17 mouse cellular contexts compared by ENCODE assay signal in the genomic region with DNA sequence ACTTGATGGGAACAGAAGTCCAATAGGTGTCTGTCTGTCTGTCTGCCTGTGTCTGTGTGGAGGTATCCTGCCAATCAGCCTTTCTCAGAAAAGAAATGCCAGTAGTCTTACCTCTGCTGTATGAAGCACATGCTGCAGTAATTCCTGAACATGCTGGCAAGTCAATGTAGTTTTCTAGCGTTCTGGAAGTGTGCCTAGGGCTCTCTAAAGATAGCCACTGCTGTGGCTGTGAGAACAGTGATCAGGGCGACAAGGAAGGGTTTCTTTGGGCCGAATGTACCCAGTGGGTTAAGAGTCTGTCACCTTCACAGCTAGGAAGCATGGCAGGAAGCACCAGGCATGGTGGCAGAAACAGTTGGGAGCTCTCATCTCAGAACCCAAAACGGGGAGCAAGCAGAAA. TPM values are rescaled to one million over a fixed set of nuclear protein-coding genes. Genes with fewer than 3 reads are reported as not detected.
DNase-seq lines count a peak whose midpoint lies in the region; ATAC-seq and TF ChIP-seq lines count a peak whose summit lies in the region.
"Had no signal": no experiment of that assay in that cellular context is flagged by ENCODE, and none has a peak within 500 bp of the region (broad histone marks: within the 10 kb centered on the region; RNA-seq: fewer than 3 reads in every experiment).

No protein-coding gene starts in this region.

- H3K27me3 ChIP-seq in forebrain, embryonic 10.5 days (ENCODE audit: poor library complexity, severe bottlenecking): no peaks in the 10 kb centered on the region
- no peaks in the 10 kb centered on the region for H3K27me3 ChIP-seq in forebrain, embryonic 11.5 days (ENCODE audit: control insufficient read depth, insufficient read depth, low read length)
- no peaks in the 10 kb centered on the region for H3K27me3 ChIP-seq in intestine, embryonic 14.5 days (replicated peaks; ENCODE audit: control insufficient read depth, insufficient read depth, low read length)
- no peaks in the 10 kb centered on the region for H3K27me3 ChIP-seq in intestine, postnatal 0 days (replicated peaks; ENCODE audit: control insufficient read depth, insufficient read depth, low read length)
- no peaks in the 10 kb centered on the region for H3K27me3 ChIP-seq in heart, embryonic 16.5 days (ENCODE audit: control insufficient read depth, insufficient read depth, low read length)
- H3K27me3 ChIP-seq: lung, embryonic 15.5 days; neural tube, embryonic 13.5 days had no signal

- H3K4me3 ChIP-seq in forebrain, embryonic 10.5 days: no peak overlapping the region
- H3K4me3 ChIP-seq in forebrain, embryonic 11.5 days (ENCODE audit: low read depth, low read length): no peak overlapping the region
- H3K4me3 ChIP-seq in intestine, embryonic 14.5 days (ENCODE audit: low read depth, low read length): no peak overlapping the region
- H3K4me3 ChIP-seq in intestine, postnatal 0 days (ENCODE audit: low read depth, low read length): no peak overlapping the region
- no peak overlapping the region for H3K4me3 ChIP-seq in heart, embryonic 16.5 days (ENCODE audit: low read length)
- H3K4me3 ChIP-seq: lung, embryonic 15.5 days; neural tube, embryonic 13.5 days had no signal

- peaks cover 91% of the 10 kb centered on the region for H3K36me3 ChIP-seq in forebrain, embryonic 10.5 days (replicated peaks)
- H3K36me3 ChIP-seq in forebrain, embryonic 11.5 days (ENCODE audit: control insufficient read depth, insufficient read depth, low read length): peaks cover 8% of the 10 kb centered on the region; the same call in 1 of the 2 replicates
- peaks cover 56% of the 10 kb centered on the region for H3K36me3 ChIP-seq in intestine, embryonic 14.5 days (ENCODE audit: control insufficient read depth, insufficient read depth, low read length)
- H3K36me3 ChIP-seq in intestine, postnatal 0 days (ENCODE audit: control insufficient read depth, insufficient read depth): peaks cover 43% of the 10 kb centered on the region
- H3K36me3 ChIP-seq in heart, embryonic 16.5 days (ENCODE audit: control insufficient read depth, insufficient read depth): peaks cover 27% of the 10 kb centered on the region

- H3K4me2 ChIP-seq in forebrain, embryonic 11.5 days (ENCODE audit: low read depth, low read length, severe bottlenecking): no peak overlapping the region
- no peak overlapping the region for H3K4me2 ChIP-seq in intestine, embryonic 14.5 days (ENCODE audit: low read length)
- H3K4me2 ChIP-seq in intestine, postnatal 0 days (replicated peaks; ENCODE audit: low read depth): no peak overlapping the region
- H3K4me2 ChIP-seq in heart, embryonic 16.5 days (ENCODE audit: low read depth, low read length): no peak overlapping the region
- H3K4me2 ChIP-seq: liver, embryonic 11.5 days; lung, embryonic 15.5 days; neural tube, embryonic 13.5 days had no signal

- TF ChIP-seq CTCF in intestine, postnatal 0 days (IDR thresholded peaks at IDR 0.05; ENCODE audit: low read depth): no peak

- no peaks in the 10 kb centered on the region for H3K4me1 ChIP-seq in forebrain, embryonic 10.5 days
- no peaks in the 10 kb centered on the region for H3K4me1 ChIP-seq in forebrain, embryonic 11.5 days (replicated peaks; ENCODE audit: control insufficient read depth, insufficient read depth, low read length)
- H3K4me1 ChIP-seq in intestine, embryonic 14.5 days (replicated peaks; ENCODE audit: control insufficient read depth, insufficient read depth, low read length): no peaks in the 10 kb centered on the region
- no peaks in the 10 kb centered on the region for H3K4me1 ChIP-seq in intestine, postnatal 0 days (replicated peaks; ENCODE audit: control insufficient read depth, insufficient read depth, low read length)
- H3K4me1 ChIP-seq in heart, embryonic 16.5 days (ENCODE audit: control insufficient read depth, insufficient read depth, low read length): peaks cover 7% of the 10 kb centered on the region; the same call in 1 of the 2 replicates
- H3K4me1 ChIP-seq: lung, embryonic 15.5 days; neural tube, embryonic 13.5 days had no signal

- H3K9me3 ChIP-seq in forebrain, embryonic 10.5 days: peaks cover 17% of the 10 kb centered on the region
- no peaks in the 10 kb centered on the region; the same call in 1 of the 2 replicates for H3K9me3 ChIP-seq in forebrain, embryonic 11.5 days (ENCODE audit: control insufficient read depth, low read length)
- H3K9me3 ChIP-seq in intestine, embryonic 14.5 days (ENCODE audit: control insufficient read depth, low read length): peaks cover 5% of the 10 kb centered on the region; the same call in 1 of the 2 replicates
- H3K9me3 ChIP-seq in intestine, postnatal 0 days (ENCODE audit: control insufficient read depth): peaks cover 3% of the 10 kb centered on the region; the same call in 1 of the 2 replicates
- peaks cover 6% of the 10 kb centered on the region; the same call in 1 of the 2 replicates for H3K9me3 ChIP-seq in heart, embryonic 16.5 days (replicated peaks; ENCODE audit: control insufficient read depth, low read length)
- H3K9me3 ChIP-seq: G1E; lung, embryonic 15.5 days had no signal

- 88% methylated on average over 4 of the region's 4 CpGs for WGBS in forebrain, embryonic 10.5 days
- WGBS in forebrain, embryonic 11.5 days: 84% methylated on average over 4 of the region's 4 CpGs
- 80% methylated on average over 4 of the region's 4 CpGs for WGBS in intestine, embryonic 14.5 days
- WGBS in intestine, postnatal 0 days: 82% methylated on average over 4 of the region's 4 CpGs
- 59% methylated on average over 4 of the region's 4 CpGs for WGBS in heart, embryonic 16.5 days

- DNase-seq in forebrain, embryonic 10.5 days (ENCODE audit: extremely low spot score, low spot score): peak; percentile 11
- DNase-seq in forebrain, embryonic 11.5 days (ENCODE audit: low spot score): no peak
- peak; percentile 51 for DNase-seq in intestine, embryonic 14.5 days (ENCODE audit: low spot score)
- peak; percentile 15 for DNase-seq in NIH3T3 (ENCODE audit: low read depth)
- DNase-seq in spleen, postnatal 36 days (ENCODE audit: low spot score in 2 of 2): no peak
- DNase-seq: adrenal gland, postnatal 25 days; cerebellum, adult 11-12 months; gastrocnemius, postnatal 10 days; kidney, postnatal 25 days had no signal

- no peak for ATAC-seq in forebrain, embryonic 11.5 days (replicated peaks; ENCODE audit: low FRiP score)
- no peak for ATAC-seq in intestine, embryonic 14.5 days (replicated peaks; ENCODE audit: low FRiP score, low TSS enrichment, low read depth)
- no peak for ATAC-seq in intestine, postnatal 0 days
- ATAC-seq in heart, embryonic 16.5 days (replicated peaks; ENCODE audit: extremely low read depth, insufficient read depth, low FRiP score): no peak; the same call in 1 of the 2 replicates
- no peak for ATAC-seq in megakaryocyte progenitor cell, adult 5-6 weeks (replicated peaks; ENCODE audit: poor library complexity)
- ATAC-seq: intestine, embryonic 16.5 days had no signal

- no peak overlapping the region for H3K9ac ChIP-seq in forebrain, embryonic 11.5 days (ENCODE audit: low read length)
- H3K9ac ChIP-seq in intestine, embryonic 14.5 days (ENCODE audit: low read length): no peak overlapping the region
- no peak overlapping the region for H3K9ac ChIP-seq in intestine, postnatal 0 days (ENCODE audit: low read depth, low read length)
- H3K9ac ChIP-seq in heart, embryonic 16.5 days (ENCODE audit: low read length): no peak overlapping the region
- H3K9ac ChIP-seq: lung, embryonic 15.5 days; neural tube, embryonic 13.5 days had no signal

- H3K27ac ChIP-seq in forebrain, embryonic 10.5 days: no peak overlapping the region
- H3K27ac ChIP-seq in forebrain, embryonic 11.5 days (ENCODE audit: low read depth, low read length): no peak overlapping the region
- no peak overlapping the region for H3K27ac ChIP-seq in intestine, embryonic 14.5 days (ENCODE audit: low read depth)
- no peak overlapping the region for H3K27ac ChIP-seq in intestine, postnatal 0 days (ENCODE audit: low read depth, low read length)
- H3K27ac ChIP-seq in heart, embryonic 16.5 days (ENCODE audit: low read length): peak overlapping the region; percentile 34
- H3K27ac ChIP-seq: lung, embryonic 15.5 days; neural tube, embryonic 13.5 days had no signal

RNA-seq across cellular contexts. Expression of gene Sdc1, which starts 17.0 kb away (rescaled TPM):
- polyA plus RNA-seq in forebrain, embryonic 10.5 days (2016; fragmentation: Nextera tagmentation; extraction: Ambion mirVana): 133 and 140 TPM in 2 replicates
- polyA plus RNA-seq in forebrain, embryonic 11.5 days (2014; fragmentation: Nextera tagmentation; extraction: Ambion mirVana): 86.8 and 90.0 TPM in 2 replicates
- polyA plus RNA-seq in intestine, embryonic 14.5 days (2014; fragmentation: Nextera tagmentation; extraction: Ambion mirVana): 93.8 and 96.9 TPM in 2 replicates
- 43.4 and 46.4 TPM in 2 replicates for polyA plus RNA-seq in intestine, postnatal 0 days (2015; fragmentation: Nextera tagmentation; extraction: Ambion mirVana)
- polyA plus RNA-seq in heart, embryonic 16.5 days (2015; fragmentation: Nextera tagmentation; extraction: Ambion mirVana): 35.0 and 41.0 TPM in 2 replicates
- total RNA-seq in megakaryocyte progenitor cell, adult 5-6 weeks (2015): 0.37 and 0.42 TPM in 2 replicates
- total RNA-seq in megakaryocyte progenitor cell, adult 5-6 weeks (2017): 1.5 TPM in 2 replicates

Comparison
In these comparisons a context has a peak if more than half of its experiments do, and no peak if none do; other contexts are left out.
1. DNase-seq: peak in forebrain, embryonic 10.5 days (single experiment), intestine, embryonic 14.5 days (single experiment) and NIH3T3 (single experiment); none in forebrain, embryonic 11.5 days (single experiment) and spleen, postnatal 36 days (0 of 2).